Mouse (Mus musculus) midbrain, embryonic 14.5 days (tissue): ENCODE results near the gene Lrrc55. TPM values are rescaled to one million over a fixed set of nuclear protein-coding genes. Genes with fewer than 3 reads are reported as not detected.
A peak's percentile ranks its signal among the peaks of the same experiment; 100 is the strongest.

Experiments used
- ATAC-seq: fragments of 200-750 bp; cut with Nextera tagmentation; 2 replicates; pipeline ENCODE4 v1.8.0; 2017; ENCODE audit warnings: moderate number of reproducible peaks, moderate library complexity; ENCODE audit not compliant: low FRiP score, low TSS enrichment
- DNase-seq: peaks from one replicate; pipeline ENCODE4 v3.0.0-alpha.2; 2015
- H3K27ac ChIP-seq: fragments of 300-500 bp; sonication (generic); replicated peaks from 2 replicates; pipeline ENCODE4 v1.5.1; 2014; ENCODE audit warnings: mild to moderate bottlenecking, low read depth, low read length, moderate library complexity
- H3K27me3 ChIP-seq: fragments of 300-500 bp; sonication (generic); 2 replicates; pipeline ENCODE4 v1.6.1; 2014; ENCODE audit warnings: low read length, control low read depth, mixed read lengths; ENCODE audit not compliant: control insufficient read depth, insufficient read depth
- H3K36me3 ChIP-seq: fragments of 300-500 bp; sonication (generic); 2 replicates; pipeline ENCODE4 v1.6.1; 2014; ENCODE audit warnings: low read length, control low read depth; ENCODE audit not compliant: control insufficient read depth, insufficient read depth
- H3K4me1 ChIP-seq: fragments of 300-500 bp; sonication (generic); 2 replicates; pipeline ENCODE4 v1.6.1; 2014; ENCODE audit warnings: mild to moderate bottlenecking, antibody characterized with exemption, low read length, control low read depth; ENCODE audit not compliant: control insufficient read depth, insufficient read depth
- H3K4me2 ChIP-seq: fragments of 300-500 bp; sonication (generic); 2 replicates; pipeline ENCODE4 v1.6.1; 2014; ENCODE audit warnings: mild to moderate bottlenecking, low read length, moderate library complexity
- H3K4me3 ChIP-seq: fragments of 300-500 bp; sonication (generic); replicated peaks from 2 replicates; pipeline ENCODE4 v1.5.1; 2014; ENCODE audit warnings: low read depth, low read length
- H3K9ac ChIP-seq: fragments of 300-500 bp; sonication (generic); replicated peaks from 2 replicates; pipeline ENCODE4 v1.6.1; 2014; ENCODE audit warnings: mild to moderate bottlenecking, low read length, moderate library complexity
- H3K9me3 ChIP-seq: fragments of 300-500 bp; sonication (generic); 2 replicates; pipeline ENCODE4 v1.6.1; 2016; ENCODE audit warnings: low read length, control low read depth, mixed read lengths; ENCODE audit not compliant: control insufficient read depth
- WGBS: fragments of 180-500 bp; shearing (Covaris S2); extraction: QIAGEN DNeasy Blood & Tissue Kit; methylation state at CpG from one replicate; pipeline ENCODE4 v1.1.7; 2014; 5-methylcytosine and 5-hydroxymethylcytosine counted together
- polyA plus RNA-seq: library from polyadenylated mRNA; unstranded; fragments of >200 nt; fragmentation: Nextera tagmentation; extraction: Ambion mirVana; gene quantifications from 2 replicates; pipeline ENCODE4 v1.2.1, GENCODE M21; 2014

Lrrc55 gene
- polyA plus RNA-seq, 1 experiment from 2014 or later: 9.6 TPM

DNA sequence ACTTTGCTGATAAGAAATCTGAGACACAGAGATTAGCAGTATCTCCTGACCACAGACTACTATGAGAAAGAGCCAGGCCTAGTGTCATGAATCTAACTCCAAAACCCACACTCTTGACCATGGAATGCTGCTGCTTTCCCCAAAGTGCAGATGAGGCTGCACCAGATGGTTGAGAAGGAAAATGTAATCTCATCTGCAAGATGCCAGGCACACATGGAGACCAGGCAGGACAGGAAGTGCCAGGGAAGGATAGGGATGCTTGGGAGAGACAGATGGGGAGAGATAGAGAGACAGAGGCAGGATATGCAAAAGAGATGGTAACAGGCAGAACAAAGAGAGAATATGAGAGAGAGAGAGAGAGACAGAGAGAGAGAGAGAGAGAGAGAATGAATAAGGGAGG, 56.2 kb downstream of the Lrrc55 start:
- Histone ChIP-seq H3K9me3 (no peaks in the 10 kb centered on the region), H3K4me2 (no peak overlapping the region), H3K4me1 (no peaks in the 10 kb centered on the region), H3K36me3 (no peaks in the 10 kb centered on the region), H3K9ac (no peak overlapping the region), H3K27ac (no peak overlapping the region), H3K4me3 (no peak overlapping the region), H3K27me3 (no peaks in the 10 kb centered on the region)
- DNase-seq: no peak
- ATAC-seq: no peak

DNA sequence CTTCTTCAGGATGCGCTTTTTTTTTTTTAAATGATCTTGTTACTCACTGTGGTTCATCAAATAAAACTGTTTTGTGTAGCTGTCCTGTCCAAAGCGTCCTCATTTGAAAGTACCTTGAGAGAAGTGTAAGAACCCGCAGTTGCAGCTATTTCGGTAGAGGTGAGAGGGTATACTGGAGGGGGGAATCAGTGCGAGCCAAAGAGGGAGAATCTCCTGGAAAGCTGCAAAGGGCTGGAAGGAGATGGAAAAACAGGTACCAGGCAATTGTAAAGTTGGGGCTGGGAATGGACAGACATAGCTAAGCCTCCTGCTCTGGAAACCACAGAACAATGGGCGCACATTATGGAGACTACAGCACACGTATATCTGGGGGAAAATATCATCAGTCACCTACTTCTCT, 57.2 kb downstream of the Lrrc55 start:
- no peaks in the 10 kb centered on the region for H3K27me3 ChIP-seq
- H3K9ac ChIP-seq: no peak overlapping the region
- no peaks in the 10 kb centered on the region for H3K9me3 ChIP-seq
- no peak overlapping the region for H3K4me3 ChIP-seq
- DNase-seq (no peak), ATAC-seq (no peak)
- no peaks in the 10 kb centered on the region for H3K36me3 ChIP-seq
- H3K4me2 ChIP-seq: no peak overlapping the region
- H3K27ac ChIP-seq: no peak overlapping the region
- 84% methylated on average over 7 of the region's 7 CpGs for WGBS
- no peaks in the 10 kb centered on the region for H3K4me1 ChIP-seq

DNA sequence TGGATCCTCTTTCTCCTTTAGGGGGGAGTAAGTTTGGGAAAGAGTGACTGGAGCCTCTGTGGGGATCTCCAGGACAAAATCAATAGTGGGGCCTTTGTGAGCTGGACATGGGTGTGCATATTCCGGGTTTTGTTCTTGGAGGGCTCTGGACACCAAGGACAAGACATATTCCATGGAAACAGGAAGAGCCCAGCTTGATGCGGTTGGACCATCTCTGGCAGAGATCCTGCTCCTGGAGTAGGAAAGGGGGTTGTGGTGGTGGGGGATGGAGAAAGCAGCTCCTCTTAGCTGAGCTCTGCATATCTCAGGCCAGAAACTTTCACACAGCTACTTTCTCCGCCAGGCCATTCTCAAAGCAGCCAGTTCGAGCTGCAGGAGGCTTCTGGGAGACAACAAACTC, 57.6 kb downstream of the Lrrc55 start:
- ATAC-seq: no peak

DNA sequence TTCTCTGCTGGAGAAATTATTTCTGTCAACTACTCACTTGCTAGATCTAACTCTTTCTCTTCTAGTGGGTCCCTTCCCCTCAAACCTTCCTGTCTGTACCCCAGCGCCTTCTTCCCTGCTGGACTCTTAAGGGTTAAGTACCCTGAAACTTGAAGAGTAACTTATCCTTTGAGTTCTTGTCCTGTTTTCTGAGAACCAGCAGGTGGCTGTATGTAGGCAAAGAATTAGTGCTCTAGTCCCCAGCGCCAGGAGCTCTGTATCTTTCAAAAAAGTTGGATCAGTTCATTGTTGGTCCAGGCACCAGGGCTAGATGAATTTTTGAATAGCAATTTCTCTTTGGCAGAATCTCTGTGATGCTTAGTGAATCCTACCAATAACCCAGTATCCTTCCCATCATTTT, 58.9 kb downstream of the Lrrc55 start:
- H3K27ac ChIP-seq: no peak overlapping the region
- H3K9ac ChIP-seq: no peak overlapping the region
- no peak overlapping the region for H3K4me2 ChIP-seq
- ATAC-seq (no peak), DNase-seq (no peak)
- H3K4me3 ChIP-seq: no peak overlapping the region
- no peaks in the 10 kb centered on the region for H3K27me3 ChIP-seq
- no peaks in the 10 kb centered on the region for H3K4me1 ChIP-seq
- H3K9me3 ChIP-seq: no peaks in the 10 kb centered on the region
- 35% methylated on average over 2 of the region's 2 CpGs for WGBS
- no peaks in the 10 kb centered on the region for H3K36me3 ChIP-seq

More for the DNA sequence above, 57.6 kb downstream of the Lrrc55 start:
- Histone ChIP-seq H3K36me3 (no peaks in the 10 kb centered on the region), H3K9me3 (no peaks in the 10 kb centered on the region), H3K27ac (no peak overlapping the region), H3K9ac (no peak overlapping the region), H3K4me1 (no peaks in the 10 kb centered on the region), H3K4me3 (no peak overlapping the region), H3K27me3 (no peaks in the 10 kb centered on the region), H3K4me2 (no peak overlapping the region)
- no peak for DNase-seq
- WGBS: 76% methylated on average over 4 of the region's 4 CpGs

- H3K4me1 ChIP-seq: no peaks in the 10 kb centered on the region
- 76% methylated on average over 10 of the region's 10 CpGs for WGBS
- no peak overlapping the region for H3K4me2 ChIP-seq
- H3K9me3 ChIP-seq: no peaks in the 10 kb centered on the region
- DNase-seq: no peak
- no peak overlapping the region for H3K4me3 ChIP-seq
- no peak for ATAC-seq
- H3K27ac ChIP-seq: no peak overlapping the region
- H3K36me3 ChIP-seq: no peaks in the 10 kb centered on the region
- no peaks in the 10 kb centered on the region for H3K27me3 ChIP-seq
- H3K9ac ChIP-seq: no peak overlapping the region
Measured at GRCm38 (mm10) chr2:85137601-85138140, 59.3 kb downstream of the Lrrc55 start.

DNA sequence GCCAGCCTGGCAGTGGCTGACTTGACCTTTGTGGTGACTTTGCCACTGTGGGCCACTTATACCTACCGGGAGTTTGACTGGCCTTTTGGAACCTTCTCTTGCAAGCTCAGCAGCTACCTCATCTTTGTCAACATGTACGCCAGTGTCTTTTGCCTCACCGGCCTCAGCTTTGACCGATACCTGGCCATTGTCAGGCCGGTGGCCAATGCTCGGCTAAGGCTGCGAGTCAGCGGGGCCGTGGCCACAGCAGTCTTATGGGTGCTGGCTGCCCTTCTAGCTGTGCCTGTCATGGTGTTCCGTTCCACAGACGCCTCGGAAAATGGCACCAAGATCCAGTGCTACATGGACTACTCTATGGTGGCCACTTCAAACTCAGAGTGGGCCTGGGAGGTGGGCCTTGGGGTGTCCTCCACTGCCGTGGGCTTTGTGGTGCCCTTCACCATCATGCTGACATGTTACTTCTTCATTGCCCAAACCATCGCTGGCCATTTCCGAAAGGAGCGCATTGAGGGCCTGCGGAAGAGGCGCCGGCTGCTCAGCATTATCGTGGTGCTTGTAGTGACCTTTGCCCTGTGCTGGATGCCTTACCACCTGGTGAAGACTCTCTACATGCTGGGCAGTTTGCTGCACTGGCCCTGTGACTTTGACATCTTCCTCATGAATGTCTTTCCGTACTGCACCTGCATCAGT, 60.0 kb downstream of the Lrrc55 start:
- no peaks in the 10 kb centered on the region for H3K9me3 ChIP-seq
- ATAC-seq (no peak), DNase-seq (no peak)
- WGBS: 89% methylated on average over 21 of the region's 21 CpGs
- H3K27me3 ChIP-seq: no peaks in the 10 kb centered on the region
- H3K36me3 ChIP-seq: no peaks in the 10 kb centered on the region
- no peak overlapping the region for H3K9ac ChIP-seq
- H3K27ac ChIP-seq: no peak overlapping the region
- no peak overlapping the region for H3K4me2 ChIP-seq
- no peak overlapping the region for H3K4me3 ChIP-seq
- H3K4me1 ChIP-seq: no peaks in the 10 kb centered on the region

GRCm38 (mm10) chr2:85136089-85136488, 60.9 kb downstream of the Lrrc55 start, which contains the start of gene Aplnr:
Gene Aplnr, plus strand, starts transcription at chr2:85136225.
- Histone ChIP-seq H3K36me3 (no peaks in the 10 kb centered on the region), H3K4me3 (no peak within 1 kb of the TSS), H3K4me2 (no peak within 1 kb of the TSS), H3K4me1 (no peaks in the 10 kb centered on the region), H3K9me3 (no peaks in the 10 kb centered on the region), H3K27me3 (no peaks in the 10 kb centered on the region), H3K27ac (no peak within 1 kb of the TSS), H3K9ac (no peak within 1 kb of the TSS)
- DNase-seq (no peak), ATAC-seq (peak; percentile 21; the same call in 1 of the 2 replicates)
- 9% methylated on average over 4 of the region's 4 CpGs for WGBS

- Histone ChIP-seq H3K9me3 (no peaks in the 10 kb centered on the region), H3K4me1 (no peaks in the 10 kb centered on the region), H3K9ac (no peak overlapping the region), H3K27ac (no peak overlapping the region), H3K4me3 (no peak overlapping the region), H3K36me3 (no peaks in the 10 kb centered on the region), H3K4me2 (no peak overlapping the region), H3K27me3 (no peaks in the 10 kb centered on the region)
- WGBS: 70% methylated on average over 1 of the region's 1 CpGs
- ATAC-seq: no peak
- DNase-seq: no peak
Measured at GRCm38 (mm10) chr2:85135099-85135498, 61.9 kb downstream of the Lrrc55 start.

GRCm38 (mm10) chr2:85132204-85132603, 64.8 kb downstream of the Lrrc55 start:
- Histone ChIP-seq H3K9me3 (no peaks in the 10 kb centered on the region), H3K27me3 (no peaks in the 10 kb centered on the region), H3K9ac (no peak overlapping the region), H3K36me3 (no peaks in the 10 kb centered on the region), H3K4me1 (no peaks in the 10 kb centered on the region), H3K27ac (no peak overlapping the region), H3K4me3 (no peak overlapping the region), H3K4me2 (no peak overlapping the region)
- WGBS: 78% methylated on average over 2 of the region's 2 CpGs
- ATAC-seq (no peak), DNase-seq (no peak)
